Mouse (Mus musculus) CH12.LX (cell line): ENCODE results near the gene Oosp1.

ENCODE experiments used
- CTCF ChIP-seq, 2 experiments: IDR thresholded peaks in 1 of 2; conservative IDR thresholded peaks in 1 of 2; 2 replicates each; pipeline ENCODE4 v1.5.1; 2011 to 2012; ENCODE audit warnings: low read depth in 2 of 2, low read length in 2 of 2, improper control_type of control experiment in 1 of 2, inconsistent platforms in 1 of 2, mild to moderate bottlenecking in 1 of 2, moderate library complexity in 1 of 2
- NELFE ChIP-seq: IDR thresholded peaks from 2 replicates; pipeline ENCODE4 v1.6.1; 2011; ENCODE audit warnings: low read depth, low read length, improper control_type of control experiment
- ZMIZ1 ChIP-seq: IDR thresholded peaks from 2 replicates; pipeline ENCODE4 v1.6.1; 2012; ENCODE audit warnings: low read depth, mild to moderate bottlenecking, inconsistent platforms, low read length, improper control_type of control experiment

GRCm38 (mm10) chr19:11696755-11697154 is 5.8 kb upstream of the Oosp1 start, which contains the start of gene Oosp3:
- no peak for TF ChIP-seq CTCF (conservative IDR thresholded peaks at IDR 0.05 in 1 of 2, IDR thresholded peaks at IDR 0.05 in 1 of 2; ENCODE audit: low read depth in 2 of 2, low read length in 2 of 2)
- TF ChIP-seq NELFE = no peak
- TF ChIP-seq ZMIZ1 = no peak
